Mouse (Mus musculus): ENCODE measurements around the gene Sncg. TPM values are rescaled to one million over a fixed set of nuclear protein-coding genes. Genes with fewer than 3 reads are reported as not detected.
"Not testable (repeated sequence)": the region's sequence is repeated elsewhere in the genome, so short reads cannot be mapped to it uniquely, and the experiment has no call there.

Sncg gene
- polyA plus RNA-seq, 2 experiments from 2014 or later, result not detected

DNA sequence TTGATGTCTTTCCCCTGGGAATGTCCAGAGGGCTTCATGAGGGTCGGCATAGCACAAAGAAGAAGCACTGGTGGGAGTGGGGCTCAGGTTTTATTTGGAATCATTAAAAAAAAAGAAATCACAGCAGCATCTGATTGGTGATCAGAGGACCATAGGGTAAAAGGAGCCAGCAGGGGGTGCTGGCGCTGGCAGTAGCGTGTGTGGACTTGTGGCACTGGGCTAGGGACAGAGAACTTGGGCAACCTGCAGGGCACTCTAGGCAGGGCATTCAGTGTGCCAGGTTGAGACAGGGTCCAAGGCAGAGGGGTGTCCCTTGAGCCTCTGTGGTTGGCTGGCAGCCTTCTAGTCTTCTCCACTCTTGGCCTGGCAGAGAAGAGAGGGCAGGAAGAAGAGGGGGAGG lies 4.4 kb downstream of the Sncg start:
- ATAC-seq, result no peak

DNA sequence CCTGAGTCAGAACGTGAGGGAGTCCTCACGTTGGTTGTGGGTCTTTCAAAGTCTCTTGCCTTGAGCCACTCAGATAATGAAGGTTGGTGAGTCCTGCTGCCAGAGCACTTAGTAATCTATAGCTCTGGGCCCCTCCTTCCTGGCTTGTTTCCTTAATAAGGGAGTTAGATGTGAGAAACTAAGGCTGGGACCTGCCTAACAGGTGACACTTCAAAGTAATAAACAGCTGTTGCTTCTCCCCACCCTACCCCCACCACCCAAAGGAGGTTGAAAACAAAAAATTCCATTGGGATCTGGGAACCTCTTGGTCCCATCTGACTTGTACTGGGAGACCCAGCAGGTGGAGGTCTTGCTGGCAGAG lies 9.5 kb downstream of the Sncg start:
- ATAC-seq, result no peak

- ATAC-seq, result not testable (repeated sequence)
Measured at GRCm38 (mm10) chr14:34364254-34365146, 10.1 kb downstream of the Sncg start.

- ATAC-seq, result peak; percentile 81
Measured at GRCm38 (mm10) chr14:34363490-34364253, 10.9 kb downstream of the Sncg start.

DNA sequence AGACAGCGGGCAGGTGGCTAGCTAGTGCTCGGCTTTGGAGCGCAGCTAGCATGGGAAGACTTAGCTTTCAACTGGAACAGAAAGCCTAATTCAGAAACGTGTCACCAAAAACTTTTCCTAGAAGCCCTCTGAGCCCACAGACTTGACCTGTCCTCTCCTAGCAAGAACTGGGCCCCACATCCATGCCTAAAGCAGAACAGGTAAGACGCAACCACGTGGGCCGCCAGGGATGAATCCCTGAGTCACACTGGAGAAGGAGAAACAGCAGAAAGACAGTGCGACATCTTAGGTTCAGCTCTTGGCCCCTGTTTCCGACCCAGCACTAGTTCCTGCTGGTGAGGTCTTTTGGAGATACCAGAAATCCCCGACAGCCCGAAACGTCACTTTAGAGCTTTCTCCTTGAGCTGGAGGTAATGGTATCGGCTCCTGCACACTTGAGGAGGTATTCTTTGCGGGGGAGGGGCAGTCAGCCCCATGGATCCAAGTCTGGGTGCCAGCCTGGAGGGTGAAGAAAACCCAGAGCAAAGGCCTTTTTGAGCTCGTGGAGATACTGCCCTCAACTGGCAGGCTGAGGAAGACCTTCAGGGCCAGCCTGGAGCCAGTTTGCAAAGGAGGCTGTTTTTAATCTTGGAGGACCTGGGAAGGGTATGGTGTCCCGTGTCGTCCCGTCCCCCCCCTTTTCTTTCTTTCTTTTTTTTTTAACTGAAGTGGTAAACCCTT lies 11.7 kb downstream of the Sncg start:
- ATAC-seq, result peak; percentile 54

- no peak for ATAC-seq
Measured at GRCm38 (mm10) chr14:34362135-34362534, 12.5 kb downstream of the Sncg start.

DNA sequence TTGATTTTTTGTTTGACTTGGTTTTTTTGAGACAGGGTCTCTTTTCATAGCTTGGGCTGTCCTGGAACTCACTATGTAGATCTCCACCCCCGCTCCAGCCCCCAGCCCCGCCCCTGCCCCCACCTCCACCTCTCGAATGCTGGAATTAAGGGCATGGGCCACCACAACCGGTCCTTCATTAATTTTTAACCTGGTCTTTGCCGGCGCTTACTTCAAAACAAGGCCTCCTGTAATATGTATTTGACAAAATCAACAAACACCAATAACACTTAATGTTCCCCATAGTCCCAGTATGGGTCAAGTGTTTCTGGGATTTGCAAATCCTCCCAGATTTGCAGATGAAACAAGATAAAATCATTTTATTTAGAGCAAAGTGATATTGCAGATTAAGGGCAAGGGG lies 14.3 kb downstream of the Sncg start:
- ATAC-seq, result no peak

GRCm38 (mm10) chr14:34359676-34360244 lies 14.8 kb downstream of the Sncg start:
- no peak for ATAC-seq

DNA sequence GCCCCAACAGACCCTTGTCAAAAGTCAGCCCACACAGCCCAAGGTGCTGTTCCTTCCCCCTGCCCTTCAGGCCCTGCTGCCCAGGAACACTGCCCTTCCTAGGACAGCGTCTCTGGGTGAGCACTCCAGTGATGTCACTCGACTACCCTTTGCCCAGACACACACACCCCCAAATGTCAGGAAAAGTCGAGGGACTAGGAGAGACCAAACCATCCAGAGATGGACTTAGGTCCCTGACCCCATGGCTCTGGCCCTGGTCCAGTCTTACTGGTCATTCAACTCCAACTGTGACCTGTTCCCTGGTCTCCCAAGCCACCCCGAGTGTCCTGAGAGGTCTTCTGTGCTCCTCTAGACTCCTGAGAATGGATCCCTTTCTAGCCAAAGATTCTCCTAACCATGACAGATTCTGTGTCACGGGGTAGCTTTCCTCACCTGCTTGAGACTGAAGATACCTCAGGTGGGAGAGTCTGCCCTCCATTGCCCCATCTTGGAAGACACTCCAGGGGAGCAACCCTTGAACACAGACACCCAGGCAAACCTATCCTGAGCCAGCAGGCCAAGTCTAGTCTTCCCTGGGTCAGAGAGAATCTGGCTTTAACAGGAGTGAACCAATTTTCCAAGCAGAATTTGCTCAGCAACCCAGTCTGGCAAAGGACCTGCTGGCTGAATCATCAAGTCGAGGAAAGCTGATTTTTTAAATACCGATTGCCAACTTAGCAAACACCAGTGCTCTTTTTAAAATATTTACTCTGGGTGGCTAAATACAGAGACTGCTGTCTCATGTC lies 16.7 kb downstream of the Sncg start:
- no peak for ATAC-seq

DNA sequence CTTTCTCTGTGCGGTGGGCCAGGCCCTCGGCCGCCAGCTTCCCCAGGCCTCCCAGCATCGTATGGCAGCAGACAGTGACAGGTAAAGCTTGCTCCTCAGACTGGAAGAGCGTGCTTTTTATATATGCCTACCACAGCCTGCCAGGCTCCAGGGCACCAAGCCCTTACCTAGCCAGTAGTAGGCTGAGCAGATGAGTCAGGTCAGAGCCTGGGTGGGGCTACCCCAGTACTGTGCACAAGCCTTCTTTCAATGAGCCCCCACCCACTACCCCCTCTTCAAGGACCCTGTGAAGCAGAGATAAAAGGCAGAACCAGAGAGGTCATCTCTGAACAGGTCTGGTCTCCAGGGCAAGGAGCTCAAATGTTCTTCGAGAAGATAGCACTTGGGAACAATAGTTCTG lies 19.3 kb downstream of the Sncg start, which contains the start of gene Fam25c:
TSS of gene Fam25c (minus strand) at position 133 of the 400 bp plus-strand sequence.
- no peak for ATAC-seq

GRCm38 (mm10) chr14:34354456-34354855 lies 20.1 kb downstream of the Sncg start:
- ATAC-seq, result no peak

DNA sequence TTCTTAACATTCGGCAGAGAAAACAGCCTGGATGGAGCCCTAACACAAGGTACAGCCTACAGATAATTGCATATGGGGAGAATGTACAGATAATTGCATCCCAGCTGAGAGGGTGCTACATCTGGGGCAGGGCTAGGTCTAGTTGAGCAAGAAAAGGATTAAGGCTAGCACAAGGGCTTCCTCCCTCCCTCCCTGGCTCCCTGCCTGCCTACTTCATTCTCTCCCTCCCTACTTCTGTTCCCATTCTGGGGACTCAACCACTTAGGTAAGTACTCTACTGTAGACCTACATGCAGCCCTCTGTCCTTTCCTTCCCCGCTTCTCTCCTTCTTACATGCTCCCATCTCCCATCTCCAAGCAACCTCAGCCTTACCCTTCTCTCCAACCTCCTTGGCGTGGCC lies 21.3 kb downstream of the Sncg start:
- ATAC-seq, result no peak

- ATAC-seq, result no peak
Measured at GRCm38 (mm10) chr14:34352523-34352922, 22.1 kb downstream of the Sncg start.

DNA sequence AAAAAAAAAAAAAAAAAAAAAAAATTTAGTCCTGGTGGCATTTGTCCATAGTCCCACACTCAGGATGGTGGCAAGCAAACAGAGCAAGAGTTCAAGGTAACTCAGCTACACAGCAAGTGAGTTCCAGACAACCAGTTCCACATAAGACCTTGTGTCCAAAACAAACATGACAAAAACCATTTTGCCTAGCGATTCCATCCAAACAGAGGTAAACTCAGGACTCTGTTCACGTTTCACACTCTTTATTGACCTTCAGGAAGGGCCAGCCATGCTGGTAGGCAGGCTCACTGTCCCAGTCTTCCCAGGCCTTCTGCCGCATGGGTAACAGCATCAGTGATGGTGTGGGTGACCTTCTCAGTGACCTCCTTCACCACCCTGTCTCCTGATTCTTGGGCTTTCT lies 22.9 kb downstream of the Sncg start:
- ATAC-seq, result no peak

DNA sequence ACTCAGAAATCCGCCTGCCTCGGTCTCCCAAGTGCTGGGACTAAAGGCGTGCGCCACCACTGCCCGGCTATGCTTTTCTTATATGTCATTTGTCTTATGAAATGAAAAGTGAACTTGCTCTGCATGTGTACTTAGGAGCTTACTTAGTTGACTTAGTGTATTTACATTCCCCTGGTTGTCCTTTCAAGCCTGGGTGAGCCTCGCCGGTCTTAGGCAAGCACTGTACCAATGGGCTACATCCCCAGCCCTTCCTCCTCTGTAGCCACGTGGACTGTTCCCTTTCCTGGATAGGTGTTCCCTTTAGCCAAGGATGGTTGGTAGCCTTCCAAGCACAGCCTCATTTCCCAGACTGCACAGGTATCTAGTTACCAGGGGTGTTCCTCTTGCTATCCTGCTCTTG lies 25.6 kb downstream of the Sncg start:
- ATAC-seq, result no peak

- no peak for ATAC-seq
Measured at GRCm38 (mm10) chr14:34348301-34348700, 26.3 kb downstream of the Sncg start.

DNA sequence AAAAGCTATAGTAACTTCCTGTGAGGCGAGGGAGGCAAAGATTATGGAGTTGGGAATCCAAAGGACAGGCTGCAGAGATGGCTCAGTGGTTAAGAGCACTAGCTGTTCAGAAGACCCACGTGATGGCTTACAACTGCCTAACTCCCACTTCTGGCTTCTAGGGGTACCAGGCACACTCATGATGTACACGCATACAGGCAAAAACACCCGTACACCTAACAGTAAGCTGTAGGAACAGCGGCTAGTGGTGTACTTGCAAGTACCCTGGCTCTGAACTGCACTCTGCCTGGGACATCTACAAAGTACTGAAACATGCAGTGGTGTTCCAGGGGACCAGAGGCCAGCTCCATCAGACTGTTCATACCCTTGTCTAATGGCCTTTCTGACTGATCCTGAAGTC lies 27.5 kb downstream of the Sncg start:
- no peak for ATAC-seq

DNA sequence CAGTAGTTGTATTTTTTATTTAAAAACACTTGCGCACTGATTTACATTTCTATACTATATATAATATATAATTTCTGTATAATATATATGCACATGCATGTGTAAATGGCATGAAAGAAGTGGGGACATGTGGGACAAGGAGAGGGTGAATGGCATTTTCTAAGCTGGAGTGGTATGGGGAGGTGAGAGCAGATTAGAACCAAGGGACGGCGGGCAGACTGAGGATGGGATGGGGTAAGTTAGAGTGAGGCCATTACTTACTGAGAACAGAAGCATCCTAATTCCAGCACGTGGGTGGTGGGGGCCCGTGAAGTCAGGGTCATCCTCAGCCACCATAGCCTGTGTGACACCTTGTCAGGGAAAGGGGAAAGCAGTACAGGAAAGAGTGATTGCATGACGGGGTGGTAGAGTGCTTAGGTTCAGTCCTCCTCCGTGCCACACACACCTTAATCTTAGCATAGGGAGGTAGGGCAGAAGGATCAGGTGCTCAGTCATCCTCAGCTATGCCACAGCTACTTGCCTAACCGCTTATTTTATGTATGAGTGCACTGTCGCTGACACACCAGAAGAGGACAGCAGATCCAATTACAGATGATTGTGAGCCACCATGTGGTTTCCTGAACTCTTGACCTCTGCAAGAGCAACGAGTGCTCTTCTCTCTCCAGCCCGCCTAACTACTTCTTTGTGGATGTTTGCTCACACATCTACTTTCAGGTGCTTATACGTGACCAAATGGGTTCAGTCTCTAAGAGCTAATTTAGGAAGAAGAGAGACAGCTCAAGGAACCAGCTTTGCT lies 28.6 kb downstream of the Sncg start:
- ATAC-seq, result no peak

GRCm38 (mm10) chr14:34344361-34344760 lies 30.2 kb downstream of the Sncg start:
- no peak for ATAC-seq

GRCm38 (mm10) chr14:34343078-34343477 lies 31.5 kb downstream of the Sncg start:
- ATAC-seq, result no peak

- ATAC-seq, result no peak
Measured at GRCm38 (mm10) chr14:34341993-34342392, 32.6 kb downstream of the Sncg start.

Measured in activated CD4-positive, CD25-positive, alpha-beta regulatory T cell, adult 4 months (primary cell).